Mouse (Mus musculus): Measurements from ENCODE around the gene Pm20d1. TPM values are rescaled to one million over a fixed set of nuclear protein-coding genes. Genes with fewer than 3 reads are reported as not detected.
A peak's percentile ranks its signal among the peaks of the same experiment; 100 is the strongest.

Gene Pm20d1
- polyA plus RNA-seq, 1 experiment from 2014 or later: 0.34 TPM

- Histone ChIP-seq H3K4me1 (peaks cover 12% of the 10 kb centered on the region; the same call in 1 of the 2 replicates), H3K27me3 (no peaks in the 10 kb centered on the region), H3K9me3 (no peaks in the 10 kb centered on the region), H3K36me3 (replicated peaks) (no peaks in the 10 kb centered on the region), H3K27ac (no peak overlapping the region), H3K4me2 (no peak overlapping the region), H3K4me3 (replicated peaks) (no peak overlapping the region), H3K9ac (no peak overlapping the region)
- no peak for ATAC-seq (ENCODE audit: low FRiP score)
- WGBS: 96% methylated on average over 3 of the region's 3 CpGs
These were observed 36.8 kb upstream of the Pm20d1 start for GRCm38 (mm10) chr1:131760428-131760820.

- H3K9me3 ChIP-seq: no peaks in the 10 kb centered on the region
- no peak overlapping the region for H3K4me2 ChIP-seq
- peaks cover 12% of the 10 kb centered on the region; the same call in 1 of the 2 replicates for H3K4me1 ChIP-seq
- H3K27me3 ChIP-seq: no peaks in the 10 kb centered on the region
- H3K9ac ChIP-seq: no peak overlapping the region
- no peak overlapping the region for H3K4me3 ChIP-seq (replicated peaks)
- 86% methylated on average over 13 of the region's 13 CpGs for WGBS
- H3K27ac ChIP-seq: no peak overlapping the region
- no peaks in the 10 kb centered on the region for H3K36me3 ChIP-seq (replicated peaks)
- ATAC-seq (ENCODE audit: low FRiP score): no peak
These were observed 35.9 kb upstream of the Pm20d1 start for GRCm38 (mm10) chr1:131761079-131761831.

DNA sequence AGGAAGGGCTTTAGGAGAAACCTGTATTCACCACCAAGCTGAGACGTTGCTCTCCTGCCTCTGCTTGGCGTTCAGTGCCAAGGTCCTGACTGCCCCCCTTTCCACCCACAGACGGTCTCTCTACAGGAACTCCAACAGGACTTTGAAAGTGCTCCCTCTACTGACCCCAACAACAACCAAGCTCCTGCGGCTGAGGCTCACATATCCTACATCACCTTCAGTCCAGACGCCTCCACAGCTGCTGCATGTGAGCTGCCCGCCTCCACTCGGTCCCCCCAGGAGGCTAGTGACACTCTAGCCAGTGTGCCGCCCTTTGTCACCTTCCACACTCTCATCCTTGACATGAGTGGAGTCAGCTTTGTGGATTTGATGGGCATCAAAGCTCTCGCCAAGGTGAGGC lies 33.5 kb upstream of the Pm20d1 start:
- Histone ChIP-seq H3K27me3 (no peaks in the 10 kb centered on the region), H3K4me3 (replicated peaks) (no peak overlapping the region), H3K4me1 (peaks cover 11% of the 10 kb centered on the region; the same call in 1 of the 2 replicates), H3K4me2 (no peak overlapping the region), H3K9me3 (no peaks in the 10 kb centered on the region), H3K9ac (no peak overlapping the region), H3K36me3 (replicated peaks) (no peaks in the 10 kb centered on the region), H3K27ac (no peak overlapping the region)
- ATAC-seq (ENCODE audit: low FRiP score): no peak
- 66% methylated on average over 9 of the region's 9 CpGs for WGBS

- Histone ChIP-seq H3K9ac (no peak overlapping the region), H3K4me1 (no peaks in the 10 kb centered on the region; the same call in 1 of the 2 replicates), H3K4me2 (no peak overlapping the region), H3K36me3 (replicated peaks) (no peaks in the 10 kb centered on the region), H3K27ac (no peak overlapping the region), H3K27me3 (no peaks in the 10 kb centered on the region), H3K4me3 (replicated peaks) (no peak overlapping the region), H3K9me3 (no peaks in the 10 kb centered on the region)
- WGBS: 65% methylated on average over 8 of the region's 8 CpGs
- ATAC-seq (ENCODE audit: low FRiP score): no peak
These were observed 32.4 kb upstream of the Pm20d1 start for GRCm38 (mm10) chr1:131764581-131765338.

DNA sequence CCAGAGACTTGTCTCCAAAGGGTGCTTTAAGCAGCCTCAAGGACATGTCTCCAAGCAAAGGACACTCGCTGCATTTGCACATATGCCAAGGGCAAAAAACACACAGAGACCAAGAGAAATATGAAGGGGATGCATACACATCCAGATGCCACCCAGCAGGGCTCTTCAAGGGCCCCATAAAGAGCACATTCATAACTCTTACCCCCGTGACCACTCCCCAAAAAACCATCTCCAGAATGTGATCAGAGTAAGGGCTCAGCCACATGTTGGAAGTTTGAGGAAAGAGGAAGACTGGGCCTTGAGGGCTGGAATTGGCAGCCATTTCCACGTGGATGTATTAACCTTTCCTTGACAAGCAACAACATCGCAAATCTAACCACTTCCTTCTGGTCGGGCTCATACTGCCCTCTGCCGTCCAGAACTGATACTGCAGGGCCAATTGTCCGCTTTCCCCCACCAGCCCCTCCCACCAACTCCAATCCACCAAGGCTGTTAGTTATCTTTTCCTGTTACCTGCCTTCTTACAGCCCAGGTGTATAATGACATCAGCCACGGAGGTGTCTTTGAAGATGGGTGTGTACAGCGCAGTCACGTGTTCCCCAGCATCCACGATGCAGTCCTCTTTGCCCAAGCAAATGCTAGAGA lies 31.7 kb upstream of the Pm20d1 start:
- Histone ChIP-seq H3K27ac (no peak overlapping the region), H3K9ac (no peak overlapping the region), H3K27me3 (no peaks in the 10 kb centered on the region), H3K4me3 (replicated peaks) (no peak overlapping the region), H3K36me3 (replicated peaks) (no peaks in the 10 kb centered on the region), H3K4me2 (0 out of 2 replicates have a peak overlapping the region, but pooled peaks have one; percentile 13), H3K4me1 (peaks cover 1% of the 10 kb centered on the region; the same call in 1 of the 2 replicates), H3K9me3 (no peaks in the 10 kb centered on the region)
- ATAC-seq (ENCODE audit: low FRiP score): peak; percentile 56
- 14% methylated on average over 11 of the region's 11 CpGs for WGBS

DNA sequence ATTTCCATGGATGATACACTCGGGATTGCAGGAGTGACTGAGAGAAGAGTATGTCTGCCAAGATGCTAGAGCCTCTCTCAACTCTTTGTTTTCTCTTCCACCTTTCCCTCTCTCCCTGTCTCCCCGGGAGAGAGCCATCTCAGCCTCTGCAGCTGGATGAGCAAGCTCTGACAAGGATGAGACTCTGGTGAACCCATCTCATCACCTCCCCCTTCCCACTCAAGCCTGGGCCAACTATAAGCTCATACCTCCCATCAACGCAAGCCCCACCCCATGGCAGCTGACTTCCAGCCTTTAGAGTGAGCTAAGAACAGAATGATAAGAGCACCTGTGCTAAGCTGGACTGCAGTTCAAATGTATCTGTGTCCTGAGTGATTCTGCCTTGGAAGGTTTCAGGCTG lies 27.9 kb upstream of the Pm20d1 start:
- no peaks in the 10 kb centered on the region for H3K36me3 ChIP-seq (replicated peaks)
- no peak overlapping the region for H3K4me3 ChIP-seq (replicated peaks)
- no peak overlapping the region for H3K27ac ChIP-seq
- H3K27me3 ChIP-seq: no peaks in the 10 kb centered on the region
- ATAC-seq (ENCODE audit: low FRiP score): no peak
- no peaks in the 10 kb centered on the region for H3K9me3 ChIP-seq
- H3K4me2 ChIP-seq: no peak overlapping the region
- WGBS: 76% methylated on average over 3 of the region's 3 CpGs
- no peak overlapping the region for H3K9ac ChIP-seq
- H3K4me1 ChIP-seq: peaks cover 6% of the 10 kb centered on the region

DNA sequence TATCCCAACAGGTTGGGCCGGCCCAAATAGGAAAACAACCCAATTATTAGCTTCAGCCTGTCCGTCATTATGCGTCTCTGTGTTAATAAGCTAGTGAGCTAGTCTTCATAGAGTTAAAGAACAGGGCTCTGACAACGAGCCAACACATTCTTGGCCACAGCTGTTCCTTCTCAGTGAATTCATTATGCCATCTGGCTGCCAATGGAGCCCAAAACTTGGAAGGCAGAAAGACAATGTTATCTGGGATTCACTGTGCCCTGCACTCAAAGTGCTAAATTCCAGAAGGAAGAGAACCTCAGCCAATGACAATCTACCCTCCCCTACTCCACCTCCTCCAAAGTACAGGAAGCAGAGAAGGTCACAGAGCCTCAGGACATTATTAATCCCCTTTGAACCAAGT lies 26.5 kb upstream of the Pm20d1 start:
- ATAC-seq (ENCODE audit: low FRiP score): peak; percentile 63; the same call in 1 of the 2 replicates
- no peaks in the 10 kb centered on the region for H3K36me3 ChIP-seq (replicated peaks)
- no peak overlapping the region for H3K9ac ChIP-seq
- no peak overlapping the region for H3K4me3 ChIP-seq (replicated peaks)
- H3K27me3 ChIP-seq: no peaks in the 10 kb centered on the region
- no peak overlapping the region for H3K4me2 ChIP-seq
- peak overlapping the region; percentile 51; the same call in 1 of the 2 replicates for H3K27ac ChIP-seq
- peaks cover 6% of the 10 kb centered on the region for H3K4me1 ChIP-seq
- H3K9me3 ChIP-seq: no peaks in the 10 kb centered on the region
- WGBS: 37% methylated on average over 4 of the region's 4 CpGs

DNA sequence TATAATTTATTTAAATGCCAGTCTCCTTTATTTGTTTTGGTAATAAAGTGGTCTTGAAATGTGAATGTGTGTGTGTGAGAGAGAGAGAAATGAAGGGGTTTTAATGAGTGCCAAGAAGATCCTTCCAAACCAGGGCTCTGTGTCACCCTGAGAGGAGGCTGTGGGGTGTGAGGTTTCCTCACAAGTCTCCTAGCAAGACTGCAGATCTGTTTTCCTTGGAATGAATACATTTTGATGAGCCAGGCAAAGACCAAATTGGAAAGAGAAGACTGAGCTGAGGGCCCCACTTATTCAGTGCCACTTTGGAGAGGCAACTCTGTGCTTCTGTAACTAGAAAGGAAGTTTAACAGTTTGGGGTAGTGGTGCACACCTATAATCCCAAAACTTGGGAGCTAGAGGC lies 25.7 kb upstream of the Pm20d1 start:
- Histone ChIP-seq H3K4me2 (no peak overlapping the region), H3K4me3 (replicated peaks) (no peak overlapping the region), H3K27ac (no peak overlapping the region), H3K4me1 (peaks cover 6% of the 10 kb centered on the region), H3K36me3 (replicated peaks) (no peaks in the 10 kb centered on the region), H3K9me3 (no peaks in the 10 kb centered on the region), H3K9ac (no peak overlapping the region), H3K27me3 (no peaks in the 10 kb centered on the region)
- no peak for ATAC-seq (ENCODE audit: low FRiP score)

- Histone ChIP-seq H3K27me3 (peaks cover 12% of the 10 kb centered on the region; the same call in 1 of the 2 replicates), H3K9ac (no peak overlapping the region), H3K27ac (no peak overlapping the region), H3K9me3 (no peaks in the 10 kb centered on the region), H3K36me3 (replicated peaks) (no peaks in the 10 kb centered on the region), H3K4me2 (no peak overlapping the region), H3K4me1 (peaks cover 12% of the 10 kb centered on the region), H3K4me3 (replicated peaks) (no peak overlapping the region)
- ATAC-seq (ENCODE audit: low FRiP score): no peak
- 33% methylated on average over 3 of the region's 3 CpGs for WGBS
These were observed 2.6 kb upstream of the Pm20d1 start for GRCm38 (mm10) chr1:131794591-131794990.

- H3K9ac ChIP-seq: no peak overlapping the region
- peaks cover 12% of the 10 kb centered on the region for H3K4me1 ChIP-seq
- H3K9me3 ChIP-seq: no peaks in the 10 kb centered on the region
- no peaks in the 10 kb centered on the region for H3K36me3 ChIP-seq (replicated peaks)
- no peak overlapping the region for H3K27ac ChIP-seq
- H3K4me3 ChIP-seq (replicated peaks): no peak overlapping the region
- H3K4me2 ChIP-seq: no peak overlapping the region
- no peak for ATAC-seq (ENCODE audit: low FRiP score)
- WGBS: 87% methylated on average over 3 of the region's 3 CpGs
- H3K27me3 ChIP-seq: peaks cover 12% of the 10 kb centered on the region; the same call in 1 of the 2 replicates
These were observed 2.0 kb upstream of the Pm20d1 start for GRCm38 (mm10) chr1:131795171-131795570.

GRCm38 (mm10) chr1:131800001-131800400 lies 2.8 kb downstream of the Pm20d1 start:
- Histone ChIP-seq H3K27me3 (peaks cover 12% of the 10 kb centered on the region; the same call in 1 of the 2 replicates), H3K9me3 (no peaks in the 10 kb centered on the region), H3K4me1 (peaks cover 9% of the 10 kb centered on the region; the same call in 1 of the 2 replicates), H3K36me3 (replicated peaks) (no peaks in the 10 kb centered on the region), H3K9ac (no peak overlapping the region), H3K4me2 (no peak overlapping the region), H3K27ac (no peak overlapping the region), H3K4me3 (replicated peaks) (no peak overlapping the region)
- WGBS: 50% methylated on average over 1 of the region's 1 CpGs
- no peak for ATAC-seq (ENCODE audit: low FRiP score)

DNA sequence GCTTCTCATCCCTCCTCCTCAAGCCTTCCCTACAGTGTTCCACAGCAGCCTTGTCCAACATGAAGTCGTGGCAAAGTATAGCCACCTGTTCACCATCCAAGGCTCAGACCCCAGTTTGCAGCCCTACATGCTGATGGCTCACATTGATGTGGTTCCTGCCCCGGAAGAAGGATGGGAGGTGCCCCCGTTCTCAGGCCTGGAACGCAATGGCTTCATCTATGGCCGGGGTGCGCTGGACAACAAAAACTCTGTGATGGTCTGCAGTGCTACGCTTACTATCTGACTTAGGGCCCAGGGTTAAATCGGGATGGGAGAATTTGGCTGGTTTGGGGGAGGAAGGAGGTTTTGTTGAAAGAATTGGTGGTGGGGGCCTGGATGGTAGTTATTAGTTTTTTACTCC lies 3.9 kb downstream of the Pm20d1 start:
- Histone ChIP-seq H3K27me3 (peaks cover 12% of the 10 kb centered on the region; the same call in 1 of the 2 replicates), H3K36me3 (replicated peaks) (no peaks in the 10 kb centered on the region), H3K9me3 (no peaks in the 10 kb centered on the region), H3K4me3 (replicated peaks) (no peak overlapping the region), H3K4me1 (peaks cover 9% of the 10 kb centered on the region; the same call in 1 of the 2 replicates), H3K9ac (no peak overlapping the region), H3K4me2 (no peak overlapping the region), H3K27ac (no peak overlapping the region)
- ATAC-seq (ENCODE audit: low FRiP score): no peak
- WGBS: 96% methylated on average over 8 of the region's 8 CpGs

Data from forebrain, embryonic 12.5 days (tissue).